Mouse (Mus musculus) NIH3T3 (cell line): ENCODE data around the gene Tcaf2.

ENCODE experiments used
- DNase-seq: peaks from one replicate; pipeline ENCODE4 v3.0.0-alpha.2; 2012; ENCODE audit warnings: low read depth

The Tcaf2 gene

GRCm38 (mm10) chr6:42644912-42645549, at the start of gene Tcaf2:
TSS of gene Tcaf2 (minus strand) at chr6:42645254.
- DNase-seq: peak; percentile 92

GRCm38 (mm10) chr6:42692517-42693190, 47.6 kb upstream of the Tcaf2 start:
- DNase-seq: peak; percentile 93

GRCm38 (mm10) chr6:42692154-42692516, 47.1 kb upstream of the Tcaf2 start:
- peak; percentile 94 for DNase-seq

DNA sequence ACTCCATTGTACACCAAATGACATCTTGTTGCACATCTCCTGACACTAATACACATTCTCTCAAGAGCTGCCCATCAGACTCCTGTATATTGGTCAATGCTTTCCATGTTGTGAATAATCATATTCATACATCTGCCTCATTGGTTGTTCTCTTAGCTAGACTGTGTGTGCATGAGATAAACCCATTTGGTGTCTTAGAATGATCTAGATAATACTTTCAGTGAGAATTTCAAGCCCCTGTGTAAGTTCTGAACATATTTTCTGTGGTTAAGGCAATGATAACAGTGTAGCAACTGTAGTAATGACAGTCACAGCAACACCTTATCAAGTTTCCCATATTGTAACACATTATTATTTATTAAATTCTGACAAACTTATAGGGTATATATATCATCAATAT, 44.7 kb upstream of the Tcaf2 start:
- DNase-seq: no peak

- peak; percentile 55 for DNase-seq
These were observed 42.9 kb upstream of the Tcaf2 start for GRCm38 (mm10) chr6:42687907-42688306.

- DNase-seq: no peak
These were observed 35.0 kb upstream of the Tcaf2 start for GRCm38 (mm10) chr6:42680077-42680476.

DNA sequence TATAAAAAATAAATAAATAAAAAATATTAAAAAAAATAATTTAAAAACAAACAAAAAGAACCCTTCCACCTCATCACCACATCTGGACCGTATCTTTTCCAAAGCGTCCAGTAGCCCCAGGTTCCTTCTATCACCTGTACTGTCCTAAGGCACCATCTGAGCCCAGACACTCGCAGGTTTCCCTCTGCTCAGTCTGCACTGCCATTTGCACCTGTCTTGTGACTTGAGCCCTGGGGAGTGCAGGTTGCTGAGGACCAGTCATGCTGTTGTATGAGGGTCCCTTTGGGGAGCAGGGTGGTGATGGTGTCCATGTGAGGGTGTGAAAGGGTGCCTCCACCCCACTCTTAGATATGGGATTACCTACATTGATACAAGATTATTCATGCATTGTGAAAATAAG, 31.0 kb upstream of the Tcaf2 start:
- DNase-seq: no peak

DNA sequence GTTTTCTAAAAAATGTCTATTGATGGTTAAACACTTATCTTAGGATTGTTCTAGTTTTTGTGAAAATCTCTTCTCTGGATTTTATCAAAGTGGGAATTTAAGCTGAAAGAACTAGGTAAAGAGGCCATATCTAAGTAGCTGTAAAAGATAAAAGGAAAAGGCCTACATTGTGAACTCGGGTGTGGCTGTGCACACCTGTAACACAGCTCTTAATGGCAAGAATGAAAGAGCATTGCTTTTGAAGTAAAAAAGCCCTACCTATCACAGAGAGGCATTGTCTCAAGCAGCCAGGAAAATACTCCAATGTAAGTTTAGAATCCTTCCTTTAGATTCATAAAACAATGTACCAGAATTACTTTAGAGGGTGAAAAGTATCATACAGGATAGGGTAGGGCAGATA, 26.7 kb upstream of the Tcaf2 start:
- no peak for DNase-seq

DNA sequence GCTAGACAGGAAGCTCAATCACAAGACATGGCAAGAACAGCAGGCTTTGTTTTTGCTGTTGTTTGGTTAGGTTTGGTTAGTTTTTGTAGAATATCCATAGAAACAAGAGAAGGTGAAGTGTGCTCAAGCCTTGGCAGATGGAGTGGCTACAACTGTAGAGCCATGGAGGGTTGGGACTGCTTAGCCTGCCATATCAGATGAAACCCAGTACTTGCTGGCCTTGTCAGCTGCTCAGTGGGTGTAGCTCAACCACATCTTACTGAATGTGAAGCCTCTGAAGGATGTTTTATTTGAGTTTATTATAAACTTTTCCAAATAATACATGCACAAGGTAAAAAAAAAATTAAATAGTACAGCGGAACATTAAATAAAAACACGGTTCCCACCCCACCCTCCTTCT, 22.7 kb upstream of the Tcaf2 start:
- DNase-seq: no peak

GRCm38 (mm10) chr6:42661739-42662138, 16.7 kb upstream of the Tcaf2 start:
- DNase-seq: no peak

DNA sequence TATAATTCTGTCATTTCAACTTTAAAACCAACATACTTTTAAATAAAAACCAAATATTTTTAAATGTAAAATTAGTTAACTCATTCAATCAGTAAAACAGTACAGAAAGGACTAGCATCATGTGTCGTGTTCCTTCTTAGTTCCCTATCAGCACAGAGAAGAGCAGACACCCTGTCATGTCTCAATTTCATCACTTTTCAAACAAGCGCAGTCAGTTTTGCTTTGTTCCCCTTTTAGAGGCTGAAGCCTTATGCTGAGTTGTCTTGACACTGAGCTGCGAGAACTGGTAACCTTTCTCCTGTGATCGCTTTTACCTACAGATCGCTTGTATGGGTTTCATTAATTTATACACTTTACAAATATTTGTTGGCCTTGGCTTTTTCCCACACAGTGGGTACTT, 10.7 kb downstream of the Tcaf2 start:
- DNase-seq: no peak

GRCm38 (mm10) chr6:42631395-42631794, 13.7 kb downstream of the Tcaf2 start:
- DNase-seq: peak; percentile 16

- DNase-seq: no peak
These were observed 28.1 kb downstream of the Tcaf2 start for GRCm38 (mm10) chr6:42616904-42617303.

GRCm38 (mm10) chr6:42612218-42612617, 32.8 kb downstream of the Tcaf2 start:
- DNase-seq: peak; percentile 66

GRCm38 (mm10) chr6:42610954-42611522, 34.0 kb downstream of the Tcaf2 start:
- DNase-seq: no peak

DNA sequence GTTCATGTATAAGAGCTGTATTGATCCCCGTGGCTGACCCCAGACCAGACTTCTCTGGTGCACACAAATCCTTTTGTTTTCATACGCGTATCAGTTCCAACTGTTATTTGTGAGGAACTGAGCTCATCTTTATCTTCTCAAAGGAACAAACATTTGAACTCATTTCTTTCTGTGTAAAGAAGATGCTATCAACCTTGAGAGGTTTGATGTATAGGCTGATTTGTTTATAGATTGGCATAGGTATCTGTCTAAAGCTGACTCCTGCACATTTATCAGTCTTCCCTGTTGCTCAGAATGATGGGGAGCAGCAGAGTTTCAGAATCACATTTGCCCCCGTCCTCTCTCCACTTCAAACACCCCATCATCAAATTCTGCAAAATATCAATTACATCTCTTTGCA, 47.5 kb downstream of the Tcaf2 start, which contains the start of gene Tcaf3:
Gene Tcaf3 (minus strand): TSS at position 101 of the 400 bp plus-strand sequence.
- DNase-seq: no peak

DNA sequence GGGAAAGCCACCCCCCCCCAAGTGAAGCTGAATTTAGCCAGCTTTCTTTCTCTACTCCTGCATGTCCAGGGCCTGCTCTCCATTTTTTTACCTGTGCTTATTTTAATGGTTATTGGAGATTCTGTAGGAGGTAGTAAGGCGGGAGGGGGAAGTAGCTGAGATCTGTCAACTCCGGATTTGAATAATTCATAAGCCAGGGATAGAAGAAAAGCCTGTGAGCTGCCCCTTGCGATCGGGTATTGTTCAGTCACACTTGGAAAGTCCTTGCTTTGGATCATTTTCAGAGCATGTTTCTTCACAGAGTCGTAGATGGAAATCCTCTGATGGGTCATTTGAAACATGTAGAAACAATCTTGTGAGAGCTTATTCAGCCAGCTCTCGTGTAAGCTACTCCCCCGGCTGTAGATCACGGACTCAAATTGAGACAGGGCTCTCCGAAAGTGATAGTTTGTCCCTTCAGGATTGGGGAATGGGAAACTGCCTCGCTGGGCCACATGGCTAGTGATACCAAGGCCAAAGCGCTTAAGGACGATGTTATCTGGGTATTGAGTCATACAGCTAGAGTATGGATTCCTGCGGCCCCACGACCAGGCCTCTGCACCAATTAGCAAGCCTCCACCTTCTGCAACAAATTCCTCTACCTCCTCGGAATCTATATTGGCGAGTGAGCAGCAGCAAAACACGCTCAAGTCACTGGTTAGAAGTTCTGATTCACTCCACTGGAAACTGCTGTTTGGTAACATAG, 51.7 kb downstream of the Tcaf2 start:
- no peak for DNase-seq

- DNase-seq: peak; percentile 20
These were observed 58.5 kb downstream of the Tcaf2 start for GRCm38 (mm10) chr6:42586569-42586968.

GRCm38 (mm10) chr6:42583488-42583872, 61.6 kb downstream of the Tcaf2 start:
- DNase-seq: peak; percentile 91

- DNase-seq: peak; percentile 96
These were observed 62.1 kb downstream of the Tcaf2 start for GRCm38 (mm10) chr6:42582741-42583487.

DNA sequence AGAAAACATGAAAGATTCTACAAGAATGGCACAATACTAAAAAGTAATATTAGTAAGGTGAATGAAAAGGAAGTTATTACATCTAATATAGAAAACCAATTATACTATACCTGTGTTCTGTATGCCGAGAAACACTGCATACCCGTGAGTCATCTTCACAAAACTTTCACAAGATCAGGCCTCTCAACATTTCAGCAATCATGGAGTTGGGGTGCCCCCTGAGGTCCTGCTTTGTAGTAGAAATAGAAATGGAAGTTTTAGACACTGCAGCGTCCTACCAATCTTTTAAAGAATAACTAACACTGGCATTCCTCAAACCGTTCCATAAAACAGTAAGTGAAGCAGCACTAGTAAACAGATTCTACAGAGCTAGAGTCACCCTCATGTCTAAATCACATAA, 66.4 kb downstream of the Tcaf2 start:
- peak; percentile 75 for DNase-seq

GRCm38 (mm10) chr6:42577433-42577832, 67.6 kb downstream of the Tcaf2 start:
- DNase-seq: no peak
